Mouse (Mus musculus) lung, embryonic 15.5 days (tissue): ENCODE data around the gene Ecel1. TPM values are rescaled to one million over a fixed set of nuclear protein-coding genes. Genes with fewer than 3 reads are reported as not detected.

Experiments used
- ATAC-seq: fragments of 200-750 bp; cut with Nextera tagmentation; 2 replicates; pipeline ENCODE4 v1.8.0; 2017; ENCODE audit warnings: moderate number of reproducible peaks, borderline replicate concordance; ENCODE audit not compliant: low FRiP score, low TSS enrichment; ENCODE audit errors: extremely low read depth
- H3K27ac ChIP-seq: fragments of 300-500 bp; sonication (generic); 2 replicates; pipeline ENCODE4 v1.5.1; 2015; ENCODE audit warnings: moderate library complexity, mild to moderate bottlenecking, inconsistent platforms
- H3K27me3 ChIP-seq: fragments of 300-500 bp; sonication (generic); 2 replicates; pipeline ENCODE4 v1.6.1; 2015; ENCODE audit warnings: inconsistent platforms
- H3K36me3 ChIP-seq: fragments of 300-500 bp; sonication (generic); 2 replicates; pipeline ENCODE4 v1.6.1; 2015; ENCODE audit warnings: inconsistent platforms
- H3K4me1 ChIP-seq: fragments of 300-500 bp; sonication (generic); 2 replicates; pipeline ENCODE4 v1.6.1; 2015; ENCODE audit warnings: inconsistent platforms
- H3K4me2 ChIP-seq: fragments of 300-500 bp; sonication (generic); 2 replicates; pipeline ENCODE4 v1.6.1; 2015; ENCODE audit warnings: inconsistent platforms, mild to moderate bottlenecking, moderate library complexity
- H3K4me3 ChIP-seq: fragments of 300-500 bp; sonication (generic); 2 replicates; pipeline ENCODE4 v1.5.1; 2015; ENCODE audit warnings: mild to moderate bottlenecking, inconsistent platforms
- H3K9ac ChIP-seq: fragments of 300-500 bp; sonication (generic); 2 replicates; pipeline ENCODE4 v1.6.1; 2015; ENCODE audit warnings: inconsistent platforms
- H3K9me3 ChIP-seq: fragments of 300-500 bp; sonication (generic); 2 replicates; pipeline ENCODE4 v1.6.1; 2016; ENCODE audit warnings: inconsistent platforms
- WGBS: fragments of 180-500 bp; shearing (Covaris S2); methylation state at CpG from one replicate; pipeline ENCODE4 v1.1.7; 2015; 5-methylcytosine and 5-hydroxymethylcytosine counted together
- polyA plus RNA-seq: library from polyadenylated mRNA; unstranded; fragments of >200 nt; fragmentation: Nextera tagmentation; extraction: Ambion mirVana; gene quantifications from 2 replicates; pipeline ENCODE4 v1.2.1, GENCODE M21; 2015

Ecel1 gene
- polyA plus RNA-seq, 1 experiment from 2014 or later: 1.2 TPM

DNA sequence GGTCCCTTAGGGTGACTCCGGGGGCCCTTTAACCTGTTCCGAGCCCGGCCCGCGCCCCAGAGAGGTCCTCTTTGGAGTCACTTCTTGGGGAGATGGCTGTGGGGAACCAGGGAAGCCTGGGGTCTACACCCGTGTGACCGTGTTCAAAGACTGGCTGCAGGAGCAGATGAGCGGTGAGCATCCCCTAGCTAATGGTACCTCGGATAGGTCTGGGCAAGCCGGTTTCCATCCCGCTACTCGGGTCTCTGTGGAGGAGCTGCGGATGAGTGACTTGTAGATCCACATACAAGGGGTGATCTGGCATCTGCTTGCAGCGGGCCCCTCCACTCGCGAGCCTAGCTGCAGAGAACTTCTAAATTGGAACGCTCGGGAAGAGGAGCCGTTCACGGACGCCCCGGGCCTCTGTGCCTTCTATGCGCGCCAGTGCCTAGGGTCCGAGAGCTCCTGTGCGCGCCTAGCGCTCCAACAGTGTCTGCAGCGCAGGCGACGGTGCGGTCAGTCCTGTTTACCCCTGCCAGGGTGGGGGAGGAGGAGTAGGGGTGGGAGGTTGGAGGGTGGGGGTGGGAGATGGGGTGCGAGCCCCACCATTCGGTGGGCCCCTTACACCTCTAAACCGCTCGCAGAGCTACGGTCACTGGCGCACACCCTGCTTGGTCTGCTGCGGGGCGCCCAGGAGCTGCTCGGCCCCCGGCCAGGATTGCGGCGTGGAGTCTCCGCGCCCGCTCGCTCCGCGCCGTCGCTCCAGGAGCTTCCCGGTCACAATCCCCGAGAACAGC lies 30.1 kb upstream of the Ecel1 start:
- Histone ChIP-seq H3K4me3 (peak overlapping the region; percentile 54), H3K36me3 (no peaks in the 10 kb centered on the region), H3K4me1 (peaks cover 14% of the 10 kb centered on the region), H3K27ac (no peak overlapping the region), H3K4me2 (peak overlapping the region; percentile 96), H3K9me3 (no peaks in the 10 kb centered on the region), H3K9ac (peak overlapping the region; percentile 50), H3K27me3 (peaks cover 75% of the 10 kb centered on the region)
- ATAC-seq: no peak
- 2% methylated on average over 53 of the region's 54 CpGs for WGBS

- no peak overlapping the region for H3K4me2 ChIP-seq
- H3K27ac ChIP-seq: no peak overlapping the region
- H3K36me3 ChIP-seq: no peaks in the 10 kb centered on the region
- no peak overlapping the region for H3K4me3 ChIP-seq
- no peak for ATAC-seq
- H3K4me1 ChIP-seq: peaks cover 14% of the 10 kb centered on the region
- H3K9ac ChIP-seq: no peak overlapping the region
- 12% methylated on average over 12 of the region's 13 CpGs for WGBS
- no peaks in the 10 kb centered on the region for H3K9me3 ChIP-seq
- peaks cover 71% of the 10 kb centered on the region for H3K27me3 ChIP-seq
These were observed 29.2 kb upstream of the Ecel1 start for GRCm38 (mm10) chr1:87185526-87185925.

- peaks cover 74% of the 10 kb centered on the region for H3K27me3 ChIP-seq
- H3K4me1 ChIP-seq: peaks cover 14% of the 10 kb centered on the region
- 7% methylated on average over 20 of the region's 20 CpGs for WGBS
- H3K4me3 ChIP-seq: no peak overlapping the region
- H3K4me2 ChIP-seq: peak overlapping the region; percentile 39; the same call in 1 of the 2 replicates
- no peak overlapping the region for H3K9ac ChIP-seq
- no peak overlapping the region for H3K27ac ChIP-seq
- H3K9me3 ChIP-seq: no peaks in the 10 kb centered on the region
- peak; percentile 12; the same call in 1 of the 2 replicates for ATAC-seq
- H3K36me3 ChIP-seq: no peaks in the 10 kb centered on the region
These were observed 28.4 kb upstream of the Ecel1 start for GRCm38 (mm10) chr1:87184751-87185139.

- no peak for ATAC-seq
- no peak overlapping the region for H3K4me3 ChIP-seq
- no peaks in the 10 kb centered on the region for H3K9me3 ChIP-seq
- H3K27ac ChIP-seq: no peak overlapping the region
- peaks cover 14% of the 10 kb centered on the region for H3K4me1 ChIP-seq
- WGBS: 30% methylated on average over 15 of the region's 15 CpGs
- H3K36me3 ChIP-seq: no peaks in the 10 kb centered on the region
- H3K27me3 ChIP-seq: peaks cover 74% of the 10 kb centered on the region
- no peak overlapping the region for H3K9ac ChIP-seq
- peak overlapping the region; percentile 39; the same call in 1 of the 2 replicates for H3K4me2 ChIP-seq
These were observed 27.9 kb upstream of the Ecel1 start for GRCm38 (mm10) chr1:87183998-87184750.

DNA sequence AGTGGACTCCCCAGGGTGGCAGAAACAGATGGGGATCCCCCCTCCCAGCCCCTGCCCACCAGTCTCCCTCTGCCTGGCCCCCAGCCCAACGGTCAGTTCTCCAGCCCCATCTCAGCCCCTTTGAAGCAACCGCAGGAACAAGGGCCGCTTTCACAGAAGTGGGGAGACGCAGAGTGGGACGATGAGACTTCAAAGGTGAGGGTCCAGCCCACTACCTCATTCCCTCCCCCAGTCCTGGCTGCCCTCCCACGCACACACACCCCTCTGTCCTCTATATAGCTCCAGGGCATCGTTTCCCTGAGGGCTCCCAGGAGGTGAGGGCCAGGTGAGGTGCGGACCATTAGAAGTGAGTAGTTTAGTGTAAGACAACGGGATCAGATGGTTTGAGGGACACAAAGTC lies 26.7 kb upstream of the Ecel1 start, which contains the start of gene Prss56:
Gene Prss56, plus strand, starts transcription at position 301 of the 400 bp plus-strand sequence.
- peaks cover 63% of the 10 kb centered on the region for H3K27me3 ChIP-seq
- no peaks in the 10 kb centered on the region for H3K36me3 ChIP-seq
- WGBS: 41% methylated on average over 9 of the region's 9 CpGs
- no peak within 1 kb of the TSS for H3K27ac ChIP-seq
- H3K4me1 ChIP-seq: peaks cover 14% of the 10 kb centered on the region
- ATAC-seq: no peak
- H3K9me3 ChIP-seq: no peaks in the 10 kb centered on the region
- H3K4me2 ChIP-seq: no peak within 1 kb of the TSS
- no peak within 1 kb of the TSS for H3K9ac ChIP-seq
- H3K4me3 ChIP-seq: no peak within 1 kb of the TSS

GRCm38 (mm10) chr1:87180896-87181295 lies 24.6 kb upstream of the Ecel1 start:
- no peak overlapping the region for H3K9ac ChIP-seq
- ATAC-seq: no peak
- WGBS: 30% methylated on average over 5 of the region's 5 CpGs
- H3K4me1 ChIP-seq: peaks cover 9% of the 10 kb centered on the region; the same call in 1 of the 2 replicates
- H3K27ac ChIP-seq: no peak overlapping the region
- peaks cover 44% of the 10 kb centered on the region for H3K27me3 ChIP-seq
- no peak overlapping the region for H3K4me3 ChIP-seq
- no peak overlapping the region for H3K4me2 ChIP-seq
- H3K36me3 ChIP-seq: no peaks in the 10 kb centered on the region
- H3K9me3 ChIP-seq: no peaks in the 10 kb centered on the region

GRCm38 (mm10) chr1:87175852-87176292 lies 19.6 kb upstream of the Ecel1 start:
- H3K36me3 ChIP-seq: no peaks in the 10 kb centered on the region
- H3K4me2 ChIP-seq: no peak overlapping the region
- peaks cover 14% of the 10 kb centered on the region for H3K4me1 ChIP-seq
- no peaks in the 10 kb centered on the region for H3K9me3 ChIP-seq
- no peak overlapping the region for H3K9ac ChIP-seq
- peaks cover 35% of the 10 kb centered on the region for H3K27me3 ChIP-seq
- H3K4me3 ChIP-seq: no peak overlapping the region
- H3K27ac ChIP-seq: no peak overlapping the region
- 16% methylated on average over 11 of the region's 11 CpGs for WGBS
- ATAC-seq: peak; percentile 78; the same call in 1 of the 2 replicates

DNA sequence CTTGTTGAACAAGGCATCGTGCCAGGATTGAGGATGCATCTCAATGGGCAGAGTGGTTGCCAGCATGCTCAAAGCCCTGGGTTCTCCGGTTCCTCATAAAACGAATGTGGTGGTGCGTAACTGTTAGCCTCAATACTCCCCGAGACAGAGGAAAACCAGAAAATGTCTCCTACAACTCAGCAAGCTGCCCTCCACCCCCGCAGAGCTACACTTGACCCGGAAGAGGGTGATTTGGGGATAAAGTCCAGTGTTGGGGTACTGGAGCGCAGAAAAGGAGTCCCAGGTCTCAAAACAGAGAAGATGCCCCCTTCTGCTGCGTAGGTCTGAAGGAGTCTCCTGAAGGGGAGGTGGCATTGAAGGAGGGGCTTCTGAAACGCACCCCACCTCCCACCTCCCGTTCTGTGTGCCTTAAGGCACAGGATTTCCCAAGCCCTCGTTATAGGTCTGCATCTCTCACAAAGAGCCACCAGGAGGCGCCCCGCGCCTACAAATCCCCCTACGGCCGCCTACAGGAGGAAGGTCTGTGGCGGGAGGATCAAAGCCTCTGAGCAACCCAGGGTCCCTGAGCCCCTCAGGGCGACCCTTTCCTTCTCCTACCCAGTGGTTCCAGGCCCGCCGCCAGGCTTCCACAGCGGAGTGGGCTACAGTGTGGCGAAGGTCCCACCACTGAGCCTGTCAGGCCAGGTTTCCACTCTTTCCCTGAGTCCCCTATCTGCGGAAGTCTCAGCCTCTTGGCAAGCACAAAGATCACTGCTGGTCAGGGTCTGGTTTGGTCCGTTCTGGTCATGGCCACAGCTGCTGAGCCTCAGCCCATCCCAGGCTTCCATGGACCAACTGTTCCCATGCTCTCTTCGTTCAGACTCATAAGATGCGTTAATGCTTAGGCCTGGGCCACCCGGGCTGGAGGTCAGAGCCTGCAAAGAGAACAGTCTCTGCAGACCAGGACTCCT lies 18.0 kb upstream of the Ecel1 start:
- H3K9me3 ChIP-seq: no peaks in the 10 kb centered on the region
- peaks cover 14% of the 10 kb centered on the region for H3K4me1 ChIP-seq
- H3K36me3 ChIP-seq: no peaks in the 10 kb centered on the region
- WGBS: 25% methylated on average over 28 of the region's 28 CpGs
- ATAC-seq: 0 out of 2 replicates have a peak, but pooled peaks have one; percentile 31
- no peak overlapping the region for H3K4me3 ChIP-seq
- no peak overlapping the region for H3K27ac ChIP-seq
- H3K4me2 ChIP-seq: no peak overlapping the region
- peaks cover 48% of the 10 kb centered on the region for H3K27me3 ChIP-seq
- H3K9ac ChIP-seq: no peak overlapping the region

DNA sequence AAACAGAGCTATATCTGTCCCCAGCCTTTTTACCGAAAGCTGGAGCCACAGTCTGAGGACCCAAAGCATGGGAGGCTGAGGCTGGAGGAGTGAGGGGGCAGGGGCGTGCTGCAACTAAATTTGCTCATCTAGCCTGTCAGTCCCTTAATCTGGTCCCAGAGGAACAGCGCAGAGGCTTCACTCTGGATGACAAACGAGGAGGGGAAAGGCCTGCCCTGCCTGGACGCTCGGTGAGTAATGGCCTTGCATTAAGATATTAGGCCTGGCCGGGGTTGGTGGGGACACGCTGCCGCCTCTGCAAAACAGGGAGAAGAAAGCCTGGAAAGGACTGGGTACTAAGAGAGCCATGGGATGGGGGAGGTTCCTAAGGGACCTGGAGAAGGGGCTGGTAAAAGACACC lies 16.0 kb upstream of the Ecel1 start:
- Histone ChIP-seq H3K27ac (no peak overlapping the region), H3K4me2 (no peak overlapping the region), H3K4me3 (no peak overlapping the region), H3K9ac (no peak overlapping the region), H3K4me1 (peaks cover 14% of the 10 kb centered on the region), H3K9me3 (no peaks in the 10 kb centered on the region), H3K27me3 (peaks cover 53% of the 10 kb centered on the region), H3K36me3 (no peaks in the 10 kb centered on the region)
- no peak for ATAC-seq
- 33% methylated on average over 9 of the region's 9 CpGs for WGBS

DNA sequence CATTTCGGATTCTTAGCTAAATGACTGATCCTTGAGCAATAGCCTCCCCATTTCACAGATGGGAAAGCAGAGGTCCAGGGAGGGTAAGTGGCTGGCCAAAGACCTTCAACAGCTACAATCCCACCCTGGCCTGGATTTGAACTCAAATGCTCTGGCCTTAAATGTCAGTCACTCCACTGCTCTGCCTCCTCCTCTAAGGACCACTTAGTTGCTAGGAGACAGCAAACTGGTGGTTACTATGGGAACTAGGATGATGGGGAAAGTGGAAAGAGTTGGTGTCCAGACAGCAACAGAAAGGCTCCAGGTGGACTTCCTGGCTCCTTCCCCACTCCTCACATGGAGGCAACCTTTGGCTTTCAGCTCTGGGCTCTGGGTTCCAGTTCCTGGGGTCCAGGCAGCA lies 15.0 kb upstream of the Ecel1 start:
- no peak overlapping the region for H3K4me2 ChIP-seq
- WGBS: 94% methylated on average over 1 of the region's 1 CpGs
- peaks cover 59% of the 10 kb centered on the region for H3K27me3 ChIP-seq
- H3K4me3 ChIP-seq: no peak overlapping the region
- no peak overlapping the region for H3K27ac ChIP-seq
- no peaks in the 10 kb centered on the region for H3K9me3 ChIP-seq
- peaks cover 14% of the 10 kb centered on the region for H3K4me1 ChIP-seq
- no peak for ATAC-seq
- no peak overlapping the region for H3K9ac ChIP-seq
- H3K36me3 ChIP-seq: no peaks in the 10 kb centered on the region

DNA sequence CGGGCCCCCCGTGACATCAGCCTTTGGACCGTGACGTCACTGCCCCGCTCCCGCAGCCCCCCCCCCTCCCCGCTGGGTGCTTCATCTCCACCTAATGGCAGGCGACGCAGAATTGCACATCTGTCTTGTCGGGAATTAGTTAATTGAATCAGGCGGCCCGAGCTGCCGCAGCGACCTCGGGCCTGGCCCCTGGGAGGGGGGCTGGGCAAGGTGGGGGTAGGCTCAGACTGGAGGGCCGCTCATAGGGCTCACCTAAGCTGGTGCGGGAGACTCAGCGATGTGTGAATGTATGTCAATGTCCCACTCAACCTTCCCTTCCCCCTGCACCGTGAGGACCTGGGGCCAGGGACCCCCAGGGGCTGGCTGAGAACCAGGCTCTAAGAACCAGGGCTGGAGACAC lies 14.1 kb upstream of the Ecel1 start:
- no peak for ATAC-seq
- 10% methylated on average over 19 of the region's 19 CpGs for WGBS

More for the DNA sequence above, 14.1 kb upstream of the Ecel1 start:
- Histone ChIP-seq H3K4me3 (no peak overlapping the region), H3K9me3 (no peaks in the 10 kb centered on the region), H3K4me1 (peaks cover 5% of the 10 kb centered on the region; the same call in 1 of the 2 replicates), H3K9ac (no peak overlapping the region), H3K4me2 (no peak overlapping the region), H3K27me3 (peaks cover 68% of the 10 kb centered on the region), H3K36me3 (no peaks in the 10 kb centered on the region), H3K27ac (no peak overlapping the region)
